Mouse (Mus musculus) embryonic facial prominence, embryonic 11.5 days (tissue): ENCODE results near the gene Pdcd6ip. TPM values are rescaled to one million over a fixed set of nuclear protein-coding genes. Genes with fewer than 3 reads are reported as not detected.
A peak's percentile ranks its signal among the peaks of the same experiment; 100 is the strongest.

Source experiments
- ATAC-seq: fragments of 200-750 bp; cut with Nextera tagmentation; replicated peaks from 2 replicates; pipeline ENCODE4 v1.8.0; 2017; ENCODE audit warnings: low read depth; ENCODE audit not compliant: insufficient number of reproducible peaks, low FRiP score, low TSS enrichment
- DNase-seq: peaks from one replicate; pipeline ENCODE4 v3.0.0-alpha.2; 2015; ENCODE audit warnings: low spot score
- H3K27ac ChIP-seq: fragments of 300-500 bp; sonication (generic); replicated peaks from 2 replicates; pipeline ENCODE4 v1.5.1; 2014; ENCODE audit warnings: mild to moderate bottlenecking, low read depth, low read length, control low read depth
- H3K27me3 ChIP-seq: fragments of 300-500 bp; sonication (generic); 2 replicates; pipeline ENCODE4 v1.6.1; 2014; ENCODE audit warnings: mild to moderate bottlenecking, low read length, moderate library complexity, mixed read lengths; ENCODE audit not compliant: control insufficient read depth, insufficient read depth
- H3K36me3 ChIP-seq: fragments of 300-500 bp; sonication (generic); replicated peaks from 2 replicates; pipeline ENCODE4 v1.6.1; 2014; ENCODE audit warnings: low read depth, mild to moderate bottlenecking, low read length, moderate library complexity, mixed read lengths; ENCODE audit not compliant: control insufficient read depth, insufficient read depth
- H3K4me1 ChIP-seq: fragments of 300-500 bp; sonication (generic); 2 replicates; pipeline ENCODE4 v1.6.1; 2014; ENCODE audit warnings: low read length, mixed read lengths; ENCODE audit not compliant: control insufficient read depth, insufficient read depth
- H3K4me2 ChIP-seq: fragments of 300-500 bp; sonication (generic); 2 replicates; pipeline ENCODE4 v1.6.1; 2014; ENCODE audit warnings: low read depth, mild to moderate bottlenecking, control low read depth, low read length, moderate library complexity
- H3K4me3 ChIP-seq: fragments of 300-500 bp; sonication (generic); 2 replicates; pipeline ENCODE4 v1.5.1; 2014; ENCODE audit warnings: low read depth, low read length, control low read depth
- H3K9ac ChIP-seq: fragments of 300-500 bp; sonication (generic); replicated peaks from 2 replicates; pipeline ENCODE4 v1.6.1; 2014; ENCODE audit warnings: mild to moderate bottlenecking, control low read depth, low read length
- H3K9me3 ChIP-seq: fragments of 300-500 bp; sonication (generic); replicated peaks from 2 replicates; pipeline ENCODE4 v1.6.1; 2016; ENCODE audit warnings: mild to moderate bottlenecking, low read length, inconsistent platforms, mixed read lengths; ENCODE audit not compliant: control insufficient read depth
- WGBS: fragments of 180-500 bp; shearing (Covaris S2); extraction: QIAGEN DNeasy Blood & Tissue Kit; methylation state at CpG from one replicate; pipeline ENCODE4 v1.1.7; 2014; 5-methylcytosine and 5-hydroxymethylcytosine counted together
- polyA plus RNA-seq: library from polyadenylated mRNA; unstranded; fragments of >200 nt; fragmentation: Nextera tagmentation; extraction: Ambion mirVana; gene quantifications from 2 replicates; pipeline ENCODE4 v1.2.1, GENCODE M21; 2014

Gene Pdcd6ip
- 46.1 and 51.4 TPM in 2 replicates for polyA plus RNA-seq

DNA sequence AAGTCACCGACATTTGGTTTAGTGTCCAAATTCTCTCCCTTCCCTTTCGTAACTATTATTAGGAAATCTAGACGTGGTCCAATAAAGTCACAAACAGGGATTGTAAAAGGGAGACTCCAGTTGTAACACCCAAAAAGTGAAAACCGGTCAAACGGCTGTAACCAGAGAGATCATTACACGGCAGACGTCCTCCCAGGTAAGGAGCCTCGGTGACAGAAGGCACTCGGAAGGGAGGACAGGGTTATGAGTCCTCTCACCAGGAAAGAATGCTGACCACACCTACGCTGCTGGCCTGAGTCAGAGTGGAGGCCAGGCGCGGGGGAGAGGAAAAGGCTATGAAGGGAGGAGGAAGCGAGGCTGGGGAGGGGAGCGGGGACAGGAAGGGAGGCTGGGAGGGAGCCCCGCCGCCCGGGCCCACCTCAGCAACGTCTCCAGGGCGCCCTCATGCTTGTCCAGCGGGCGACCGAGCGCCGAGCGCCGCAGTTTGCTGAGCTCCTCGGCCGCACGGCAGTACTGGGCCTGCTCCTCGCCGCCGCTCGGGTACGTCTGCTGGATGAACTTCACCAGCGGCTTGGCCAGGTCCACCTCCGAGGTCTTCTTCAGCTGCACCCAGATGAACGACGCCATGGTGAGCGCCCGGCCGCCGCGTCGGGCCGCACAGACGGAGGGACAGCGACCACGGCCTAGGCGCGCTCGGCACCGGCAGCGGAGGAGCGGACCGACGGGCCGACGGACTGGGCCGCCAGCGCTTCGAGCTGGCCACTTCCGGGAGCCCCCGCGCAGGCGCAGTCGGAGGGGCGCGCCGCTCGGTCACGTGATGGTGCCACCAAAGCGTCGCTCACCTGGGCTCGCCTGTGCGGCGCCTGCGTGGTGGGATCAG lies at the start of gene Pdcd6ip:
Pdcd6ip (minus strand) TSS at position 779 of the 880 bp plus-strand sequence.
- Histone ChIP-seq H3K36me3 (no peaks in the 10 kb centered on the region), H3K9ac (peak within 1 kb of the TSS; percentile 95), H3K4me2 (peak within 1 kb of the TSS; percentile 71), H3K4me1 (no peaks in the 10 kb centered on the region), H3K4me3 (peak within 1 kb of the TSS; percentile 97), H3K9me3 (no peaks in the 10 kb centered on the region), H3K27me3 (no peaks in the 10 kb centered on the region), H3K27ac (peak within 1 kb of the TSS; percentile 70)
- WGBS = 2% methylated on average over 75 of the region's 77 CpGs
- DNase-seq (peak; percentile 89), ATAC-seq (peak; percentile 91)

DNA sequence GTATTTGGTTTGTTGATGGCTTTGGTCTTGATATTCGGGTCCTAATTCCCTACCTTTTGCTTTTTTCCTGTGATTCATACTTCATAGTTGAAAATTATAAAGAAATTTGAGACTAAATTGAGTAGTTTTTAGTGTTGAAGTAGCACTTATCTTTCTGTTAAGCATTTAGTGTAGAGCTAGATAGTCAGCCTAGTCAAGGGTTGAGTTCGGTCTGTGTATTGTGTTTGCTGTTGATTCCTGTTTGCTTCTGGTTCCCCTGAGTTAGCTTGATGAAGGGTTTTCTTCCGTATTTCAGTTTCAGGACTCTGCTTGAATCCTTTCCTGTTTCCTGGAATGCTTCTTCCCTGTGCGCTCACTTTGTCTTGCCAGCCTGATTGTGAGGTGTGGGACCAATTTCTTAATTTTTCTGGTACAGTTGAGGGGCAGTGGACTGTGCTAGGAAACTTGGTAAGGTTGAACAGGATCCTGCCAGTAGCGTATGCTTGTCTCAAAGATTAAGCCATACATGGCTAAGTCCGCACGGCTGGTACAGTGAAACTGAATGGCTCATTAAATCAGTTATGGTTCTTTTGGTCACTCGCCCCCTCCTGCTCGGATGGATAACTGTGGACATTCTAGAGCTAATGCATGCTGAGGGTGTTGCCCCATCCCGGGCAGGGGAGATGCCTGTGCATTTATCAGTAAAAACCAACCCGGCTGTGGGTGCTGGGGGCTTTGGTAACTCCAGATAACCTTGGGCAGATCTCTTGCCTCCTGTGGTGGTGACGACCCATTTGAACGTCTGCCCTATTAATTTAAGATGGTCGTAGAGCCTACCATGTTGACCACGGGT lies 48.0 kb upstream of the Pdcd6ip start:
- ATAC-seq = no peak
- no peaks in the 10 kb centered on the region for H3K4me1 ChIP-seq
- no peak overlapping the region for H3K4me2 ChIP-seq
- no peaks in the 10 kb centered on the region for H3K36me3 ChIP-seq
- no peaks in the 10 kb centered on the region for H3K9me3 ChIP-seq
- 92% methylated on average over 15 of the region's 15 CpGs for WGBS
- no peak overlapping the region for H3K9ac ChIP-seq
- no peak for DNase-seq
- no peak overlapping the region for H3K4me3 ChIP-seq
- H3K27ac ChIP-seq = no peak overlapping the region
- H3K27me3 ChIP-seq = no peaks in the 10 kb centered on the region

DNA sequence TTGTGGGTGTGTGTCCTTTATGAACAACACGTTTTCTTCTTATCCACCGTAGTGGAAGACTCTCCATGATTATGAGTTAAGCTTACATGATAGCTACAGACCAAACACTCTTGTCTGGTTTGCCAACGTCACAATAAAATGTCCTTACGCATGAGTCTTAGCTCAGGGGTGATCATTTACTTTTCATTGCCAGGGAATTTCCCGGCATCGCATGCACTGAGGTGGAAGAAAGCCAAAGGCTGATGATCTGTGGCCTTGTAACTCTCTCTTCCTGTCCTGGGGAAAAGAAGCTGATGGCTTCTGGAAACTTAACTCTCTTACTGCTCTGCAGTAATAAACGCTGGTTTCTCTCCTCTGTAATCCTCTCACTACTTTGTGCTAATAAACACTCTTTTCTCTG lies 41.3 kb upstream of the Pdcd6ip start:
- 86% methylated on average over 7 of the region's 7 CpGs for WGBS
- DNase-seq = no peak
- H3K27ac ChIP-seq = no peak overlapping the region
- H3K27me3 ChIP-seq = no peaks in the 10 kb centered on the region
- H3K4me3 ChIP-seq = no peak overlapping the region
- no peak overlapping the region for H3K4me2 ChIP-seq
- H3K4me1 ChIP-seq = no peaks in the 10 kb centered on the region
- H3K9ac ChIP-seq = no peak overlapping the region
- ATAC-seq = no peak
- H3K36me3 ChIP-seq = no peaks in the 10 kb centered on the region
- no peaks in the 10 kb centered on the region for H3K9me3 ChIP-seq

- Histone ChIP-seq H3K9ac (no peak overlapping the region), H3K27me3 (no peaks in the 10 kb centered on the region), H3K27ac (no peak overlapping the region), H3K4me3 (no peak overlapping the region), H3K36me3 (no peaks in the 10 kb centered on the region), H3K4me1 (no peaks in the 10 kb centered on the region), H3K9me3 (no peaks in the 10 kb centered on the region), H3K4me2 (no peak overlapping the region)
- no peak for DNase-seq
- ATAC-seq = no peak
- WGBS = 70% methylated on average over 3 of the region's 3 CpGs
Measured at GRCm38 (mm10) chr9:113743291-113743690, 35.2 kb upstream of the Pdcd6ip start.

- peak; percentile 43 for DNase-seq
- Histone ChIP-seq H3K4me2 (peak overlapping the region; percentile 88), H3K36me3 (no peaks in the 10 kb centered on the region), H3K9ac (peak overlapping the region; percentile 93), H3K27ac (no peak overlapping the region), H3K27me3 (no peaks in the 10 kb centered on the region), H3K4me3 (peak overlapping the region; percentile 97), H3K4me1 (no peaks in the 10 kb centered on the region), H3K9me3 (no peaks in the 10 kb centered on the region)
- WGBS = 6% methylated on average over 17 of the region's 17 CpGs
- no peak for ATAC-seq
Measured at GRCm38 (mm10) chr9:113742361-113742794, 34.3 kb upstream of the Pdcd6ip start.

- peak; percentile 76 for ATAC-seq
- no peaks in the 10 kb centered on the region for H3K9me3 ChIP-seq
- peak overlapping the region; percentile 88 for H3K4me2 ChIP-seq
- under 1% methylated on average over 64 of the region's 64 CpGs for WGBS
- H3K4me3 ChIP-seq = peak overlapping the region; percentile 97
- peak overlapping the region; percentile 59; the same call in 1 of the 2 replicates for H3K27ac ChIP-seq
- peak; percentile 67 for DNase-seq
- no peaks in the 10 kb centered on the region for H3K36me3 ChIP-seq
- H3K27me3 ChIP-seq = no peaks in the 10 kb centered on the region
- H3K4me1 ChIP-seq = no peaks in the 10 kb centered on the region
- H3K9ac ChIP-seq = peak overlapping the region; percentile 93
Measured at GRCm38 (mm10) chr9:113741637-113742137, 33.6 kb upstream of the Pdcd6ip start.

DNA sequence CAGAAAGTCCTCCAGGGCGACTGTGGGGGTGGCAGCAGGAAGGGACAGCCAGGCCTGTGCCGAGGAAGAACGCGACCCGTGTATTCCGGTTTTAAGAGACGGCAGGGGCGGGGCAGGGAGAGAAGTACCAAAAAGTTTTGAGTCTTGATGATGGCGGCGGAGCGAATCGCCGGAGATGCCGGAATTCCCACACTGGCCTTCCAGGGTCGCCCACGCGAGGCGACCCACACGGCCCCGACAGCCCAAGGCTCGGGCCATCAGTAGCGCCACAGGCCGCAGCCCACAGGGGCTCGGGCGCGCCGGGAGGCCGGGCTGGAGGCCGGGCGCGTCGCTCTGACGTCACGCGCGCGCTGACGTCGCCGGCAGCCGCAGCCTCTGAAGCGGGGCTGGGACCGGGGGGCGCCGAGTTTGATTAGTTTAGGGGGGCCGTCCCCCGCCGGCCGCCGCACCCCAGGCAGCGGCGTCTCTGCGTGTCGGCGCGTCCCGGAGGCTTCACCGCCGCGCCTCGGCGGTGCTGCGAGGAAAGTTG lies 33.1 kb upstream of the Pdcd6ip start, which contains the start of gene Clasp2:
Clasp2 (plus strand) TSS at position 366 of the 529 bp plus-strand sequence.
- peak within 1 kb of the TSS; percentile 93 for H3K9ac ChIP-seq
- no peaks in the 10 kb centered on the region for H3K4me1 ChIP-seq
- peak within 1 kb of the TSS; percentile 88 for H3K4me2 ChIP-seq
- under 1% methylated on average over 52 of the region's 63 CpGs for WGBS
- peak within 1 kb of the TSS; percentile 59 for H3K27ac ChIP-seq
- H3K4me3 ChIP-seq = peak within 1 kb of the TSS; percentile 97
- no peaks in the 10 kb centered on the region for H3K9me3 ChIP-seq
- H3K27me3 ChIP-seq = no peaks in the 10 kb centered on the region
- H3K36me3 ChIP-seq = no peaks in the 10 kb centered on the region
- ATAC-seq (peak; percentile 95), DNase-seq (peak; percentile 88)
